Mouse (Mus musculus) liver, embryonic 14.5 days (tissue): Measurements from ENCODE around the gene Slc16a5.
"Not testable (repeated sequence)": the region's sequence is repeated elsewhere in the genome, so short reads cannot be mapped to it uniquely, and the experiment has no call there.

ENCODE experiments used
- CTCF ChIP-seq: IDR thresholded peaks from 2 replicates; pipeline ENCODE4 v1.5.1; 2016; ENCODE audit warnings: antibody characterized with exemption, low read depth, control low read depth
- EP300 ChIP-seq: IDR thresholded peaks from 2 replicates; pipeline ENCODE4 v1.6.1; 2016; ENCODE audit warnings: antibody characterized with exemption, low read depth

- TF ChIP-seq CTCF, EP300: not testable (repeated sequence)
Measured at GRCm38 (mm10) chr11:115476630-115477029, 14.4 kb downstream of the Slc16a5 start.
